Mouse (Mus musculus) erythroblast, embryonic 14.5 days (primary cell): ENCODE data around the gene Ano2.

Experiments
- GATA1 ChIP-seq: IDR thresholded peaks from 2 replicates; pipeline ENCODE4 v1.6.1; 2012; ENCODE audit warnings: low read length, inconsistent platforms, mixed read lengths
- TAL1 ChIP-seq: IDR thresholded peaks from 3 replicates; pipeline ENCODE4 v1.6.1; 2012; ENCODE audit warnings: low read length, inconsistent platforms, mixed read lengths

- no peak for TF ChIP-seq GATA1
- no peak for TF ChIP-seq TAL1
Measured at GRCm38 (mm10) chr6:126016991-126017390, 326.8 kb downstream of the Ano2 start.
